Mouse (Mus musculus): ENCODE measurements around the gene Ankrd24.

Gene Ankrd24

DNA sequence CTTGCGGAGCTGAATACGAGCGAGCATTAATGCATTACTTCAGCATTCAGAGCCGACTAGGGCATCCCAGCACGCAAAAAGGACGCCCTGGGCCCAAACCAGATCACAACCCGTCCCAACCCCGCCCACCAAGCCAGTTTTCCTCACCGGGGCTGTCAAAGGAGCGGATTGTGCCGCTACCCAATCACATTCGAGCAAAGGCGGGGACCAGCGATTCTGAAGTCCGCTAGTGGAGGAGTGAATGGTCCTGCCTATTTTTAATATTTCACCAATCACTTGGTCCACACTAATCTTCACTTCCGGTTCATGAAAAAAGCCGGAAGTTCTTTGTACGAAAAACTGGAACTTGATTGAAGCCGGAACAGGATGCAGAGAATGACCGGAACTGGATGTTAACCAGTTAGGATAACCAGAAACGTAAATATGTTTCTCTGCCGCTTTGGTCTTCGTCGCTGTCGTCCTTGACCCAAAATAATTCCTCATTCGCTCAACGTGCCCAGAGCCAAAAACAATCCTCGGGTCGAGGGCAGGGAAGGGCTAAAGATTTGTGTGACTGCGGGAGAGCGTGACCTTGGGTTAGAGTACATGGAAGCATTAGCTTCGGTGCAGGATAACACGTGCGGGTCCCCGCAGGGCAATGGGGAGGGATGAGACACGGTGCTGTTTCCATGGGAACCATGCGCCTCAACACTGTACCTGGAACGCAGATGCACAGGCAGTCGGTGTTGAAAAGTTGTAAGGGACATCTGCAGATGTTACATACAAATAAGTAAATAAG, 22.2 kb upstream of the Ankrd24 start, which contains the start of gene BC025920:
Gene BC025920, plus strand, starts transcription at position 297 of the 778 bp plus-strand sequence.
- peak; percentile 96 to 98 for DNase-seq

DNA sequence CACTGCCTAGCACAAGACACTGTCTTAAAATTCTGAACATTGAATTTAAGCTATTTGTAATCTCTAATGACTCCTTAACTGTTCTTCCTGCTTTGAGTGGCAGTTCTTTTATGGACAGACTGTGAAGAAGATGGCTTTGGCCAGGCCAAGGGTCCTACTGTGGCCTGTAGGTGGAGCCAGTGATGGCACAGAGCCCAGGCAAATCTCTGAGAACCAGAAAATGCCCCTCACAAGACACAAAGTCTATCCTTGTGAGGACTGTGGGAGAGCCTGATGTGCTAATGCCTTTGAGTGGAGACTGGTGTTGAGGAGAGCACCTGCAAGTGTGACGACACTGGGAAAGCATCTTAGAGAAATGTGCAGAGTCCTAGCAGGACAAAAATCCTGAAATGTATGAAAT, 20.0 kb upstream of the Ankrd24 start:
- DNase-seq: peak in 1 of 2 experiments; percentile 32

DNA sequence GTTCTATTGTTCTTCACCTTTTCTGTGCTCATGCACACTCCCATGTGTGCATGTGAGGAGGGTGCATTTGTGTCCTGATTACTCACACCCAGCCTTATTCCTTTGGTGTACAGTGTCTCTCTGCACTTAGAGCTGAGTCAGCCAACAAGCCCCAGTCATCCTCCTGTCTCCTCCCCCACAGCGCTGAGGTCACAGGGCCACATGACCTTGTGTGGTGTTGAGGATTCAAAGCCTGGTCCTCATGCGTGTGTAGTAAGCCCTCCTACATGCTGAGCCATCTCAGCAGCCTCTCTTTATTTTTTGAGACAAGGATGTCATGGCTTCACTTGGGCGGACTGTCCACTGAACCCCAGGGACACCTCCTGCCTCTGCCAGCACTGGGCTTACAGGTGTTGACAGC, 15.6 kb upstream of the Ankrd24 start:
- DNase-seq: no peak

DNA sequence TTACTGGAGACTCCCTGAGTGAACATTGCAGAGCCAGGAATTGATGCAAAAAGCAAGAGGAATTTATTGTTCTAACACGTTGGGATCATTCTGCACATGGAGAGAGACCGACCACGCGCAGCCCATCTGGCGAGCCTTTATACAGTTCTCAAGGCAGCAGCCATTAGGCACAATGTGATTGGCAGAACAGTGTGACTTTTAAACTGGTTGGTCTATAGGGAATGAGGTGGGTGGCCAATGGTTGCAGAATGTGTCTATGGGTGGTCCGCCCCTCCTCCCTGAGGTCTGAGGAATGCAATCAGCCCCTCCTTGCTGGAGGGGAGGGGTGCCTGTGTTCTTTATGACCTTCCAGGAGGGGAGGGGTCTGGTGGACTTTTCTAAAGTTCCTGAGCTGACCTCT, 12.9 kb upstream of the Ankrd24 start:
- DNase-seq: no peak

DNA sequence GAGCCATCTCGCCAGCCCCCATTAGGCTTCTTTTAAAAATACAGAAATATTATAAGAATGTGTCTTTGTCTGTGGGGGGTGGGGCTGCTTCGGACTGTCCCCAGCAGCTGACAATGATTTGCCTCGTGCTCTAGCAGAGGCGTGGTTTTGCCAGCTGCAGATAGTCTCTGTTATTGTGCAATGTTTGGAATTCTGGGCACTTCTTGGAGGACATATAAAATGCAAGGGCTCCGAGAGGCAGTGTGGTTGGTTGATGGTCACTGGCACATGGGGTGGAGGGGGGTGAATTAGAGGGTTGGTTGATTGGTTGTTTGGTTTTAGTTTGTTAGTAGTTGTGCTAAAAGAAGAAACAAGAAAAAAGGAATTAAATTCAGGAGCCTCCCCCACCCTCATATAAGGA, 8.4 kb upstream of the Ankrd24 start:
- no peak for DNase-seq

DNA sequence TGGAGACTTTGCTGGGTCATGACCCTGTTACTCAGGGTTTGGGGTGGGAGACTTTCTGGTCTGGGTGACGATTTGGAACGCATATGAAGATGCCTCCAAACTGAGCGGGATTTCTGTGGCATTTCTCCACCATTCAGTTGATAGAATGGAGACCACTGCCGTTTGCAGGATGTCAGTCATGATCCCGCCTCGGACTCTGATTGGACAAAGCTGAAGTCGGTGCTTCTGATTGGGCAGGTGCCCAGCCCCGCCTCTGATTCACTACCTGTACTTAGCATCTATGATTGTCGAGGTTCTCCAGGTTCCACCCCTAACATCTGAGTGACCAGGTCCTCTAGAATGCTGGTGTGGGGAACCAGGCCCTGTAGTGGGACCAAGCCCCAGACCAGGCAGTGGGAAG, 7.6 kb upstream of the Ankrd24 start:
- no peak for DNase-seq

DNA sequence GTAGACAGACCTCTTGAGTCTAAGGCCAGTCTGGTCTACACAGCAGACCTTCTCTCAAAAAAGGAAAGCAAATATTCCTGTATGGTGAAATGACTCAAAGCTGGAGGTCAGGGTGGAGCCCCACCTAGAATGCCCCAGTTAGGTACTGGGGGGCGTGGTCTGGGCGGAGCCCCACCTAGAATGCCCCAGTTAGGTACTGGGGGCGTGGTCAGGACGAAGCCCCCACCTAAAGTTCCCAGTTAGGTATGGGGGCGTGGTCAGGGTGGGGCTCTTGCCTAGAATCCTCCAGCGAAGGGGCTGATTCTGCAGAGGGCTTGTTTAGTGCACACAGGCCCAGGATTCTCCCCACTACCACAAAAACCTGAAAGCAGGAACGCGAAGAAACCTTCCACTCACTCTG, 4.9 kb upstream of the Ankrd24 start:
- no peak for DNase-seq

DNA sequence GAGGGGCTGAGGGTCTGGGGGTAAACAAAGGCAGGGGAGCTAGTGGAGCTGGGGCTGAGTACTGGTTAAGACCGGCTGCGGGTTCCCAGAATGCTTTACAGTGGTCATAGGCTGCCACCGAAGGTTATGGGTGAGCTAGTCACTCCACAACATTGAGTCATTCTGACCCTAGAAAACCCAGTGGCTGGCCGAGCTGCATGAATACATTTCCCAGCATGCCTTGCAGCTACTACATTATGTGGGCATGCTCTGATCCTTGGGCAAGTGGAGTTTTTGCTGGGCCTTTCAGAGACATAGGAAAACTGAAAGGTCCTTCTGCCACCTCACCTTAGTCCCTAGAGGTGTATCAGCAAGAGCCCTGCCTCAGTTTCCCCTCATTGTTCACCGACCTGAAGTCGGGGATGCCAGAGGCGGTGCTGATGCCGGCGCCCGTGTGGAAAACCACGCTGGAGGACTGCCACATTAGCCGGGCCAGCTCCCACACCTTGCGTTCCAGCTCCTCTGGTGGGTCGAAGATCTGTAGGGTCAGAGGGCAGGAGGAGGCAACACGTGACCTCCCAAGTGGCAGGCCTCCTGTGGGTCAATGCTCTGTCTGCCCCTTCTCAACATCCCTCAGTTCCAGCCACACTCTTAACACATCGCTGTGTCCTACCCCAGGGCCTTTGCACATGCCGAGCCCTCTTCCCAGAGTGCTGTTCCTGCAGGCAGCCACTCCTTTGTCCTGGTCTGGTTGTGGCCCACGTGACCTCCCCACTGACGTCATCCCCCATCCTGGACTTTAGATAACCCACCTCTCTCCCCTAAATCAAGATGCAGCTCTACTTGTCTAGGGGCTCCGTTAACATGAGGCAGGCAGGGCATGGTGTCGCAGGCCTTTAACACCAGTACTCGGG, 2.0 kb upstream of the Ankrd24 start:
- DNase-seq: no peak

DNA sequence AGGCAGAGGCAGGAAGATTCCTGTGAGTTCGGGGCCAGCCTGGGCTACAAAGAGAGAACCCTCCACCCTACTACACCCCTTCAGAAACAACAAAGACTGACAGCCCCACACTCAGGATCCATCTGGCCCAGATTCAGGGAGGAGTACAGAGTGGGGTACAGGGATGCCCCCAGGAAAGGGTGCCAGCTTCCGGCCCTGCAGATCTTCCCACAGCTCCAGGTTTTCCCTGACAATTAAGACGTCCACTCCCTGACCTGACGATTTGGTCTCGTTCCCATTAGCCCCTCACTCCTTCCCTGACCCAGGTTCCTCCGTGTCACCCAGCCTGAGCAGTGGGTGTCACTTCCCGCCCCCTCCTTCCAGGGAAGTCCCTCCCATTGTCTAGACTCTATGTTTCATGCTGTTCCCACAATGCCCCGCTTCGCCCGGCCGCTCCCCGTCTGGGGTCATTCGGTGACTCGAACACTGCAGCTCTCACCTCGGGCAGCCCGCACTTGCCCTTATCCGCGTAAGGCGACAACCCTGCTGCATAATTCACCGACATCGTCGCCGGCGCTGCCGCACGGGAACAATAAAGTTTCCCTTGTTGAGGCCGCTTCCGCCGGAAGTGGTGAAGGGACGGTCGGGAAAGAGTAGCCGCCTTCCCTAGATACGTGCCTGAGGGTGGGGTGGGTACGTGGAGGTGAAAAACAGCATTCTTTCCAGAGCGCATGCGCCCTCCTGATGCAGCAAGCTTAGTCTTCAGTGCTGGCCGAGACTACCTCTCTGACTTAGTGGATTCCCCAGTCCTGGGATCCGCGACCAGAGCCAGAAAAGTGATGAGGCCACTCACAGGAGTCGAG, 1.1 kb upstream of the Ankrd24 start, which contains the start of gene Sirt6:
Gene Sirt6, minus strand, starts transcription at position 804 of the 842 bp plus-strand sequence.
- DNase-seq: peak; percentile 94 to 96

DNA sequence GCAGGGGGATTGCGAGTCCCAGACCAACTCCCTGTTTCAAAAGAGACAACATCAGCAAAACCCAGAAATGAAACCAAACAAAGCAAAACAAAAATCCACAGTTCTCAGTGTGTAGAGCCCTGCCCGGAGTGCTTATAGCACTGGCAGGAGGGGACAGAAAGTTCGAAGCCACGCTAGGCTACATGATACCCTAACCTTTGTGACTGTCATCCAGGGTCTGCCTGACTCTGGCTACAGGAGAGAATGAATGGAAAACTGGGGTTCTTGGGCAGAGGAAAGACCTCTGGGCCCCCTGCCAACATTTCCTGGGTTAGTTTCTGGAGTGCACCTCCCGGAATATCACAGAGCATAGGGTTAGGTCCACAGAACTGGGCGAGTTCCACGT, 512 bp upstream of the Ankrd24 start:
- DNase-seq: peak in 1 of 2 experiments; percentile 48

DNA sequence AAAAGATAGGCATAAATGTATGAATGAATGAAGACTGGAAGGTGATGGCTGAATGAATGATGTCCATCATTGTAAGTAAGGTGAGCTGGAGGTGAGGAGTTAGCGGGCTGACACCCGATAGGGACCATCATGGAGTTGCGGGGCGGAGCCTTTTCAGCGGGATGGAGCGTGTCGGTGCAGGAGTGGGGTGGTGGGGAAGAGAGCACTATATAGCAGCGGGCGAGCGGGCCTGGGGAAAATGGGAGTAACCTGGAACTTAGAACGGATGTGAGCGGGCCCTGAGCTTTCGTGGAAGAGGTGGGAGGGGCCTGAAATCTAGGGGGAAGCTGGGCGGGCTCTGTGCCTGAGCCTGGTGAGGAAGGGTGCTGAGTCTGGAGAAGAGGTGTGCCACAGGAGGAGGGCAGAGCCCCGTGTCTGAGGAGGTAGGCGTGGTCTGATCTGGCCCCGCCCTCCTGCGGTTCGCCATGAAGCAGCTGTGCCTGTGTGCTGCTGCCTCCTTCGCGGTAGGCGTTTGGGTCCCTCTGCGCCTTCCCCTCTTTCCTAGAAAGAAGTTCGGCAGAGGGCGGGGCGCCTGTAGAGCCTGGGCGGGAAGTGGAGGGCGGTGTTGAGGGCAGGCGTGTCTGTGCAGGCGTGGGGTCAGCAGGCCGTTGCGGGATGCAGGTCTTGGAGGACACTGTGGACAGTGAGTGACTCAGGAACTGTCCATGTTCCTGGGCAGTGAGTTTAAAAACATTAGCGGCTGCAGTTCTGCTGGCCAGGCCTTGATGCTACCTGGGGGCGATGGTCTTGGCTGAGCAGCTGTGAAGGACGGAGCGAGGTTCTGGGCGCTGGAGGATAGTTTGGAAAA, 5.1 kb downstream of the Ankrd24 start:
- DNase-seq: peak; percentile 90 to 94

DNA sequence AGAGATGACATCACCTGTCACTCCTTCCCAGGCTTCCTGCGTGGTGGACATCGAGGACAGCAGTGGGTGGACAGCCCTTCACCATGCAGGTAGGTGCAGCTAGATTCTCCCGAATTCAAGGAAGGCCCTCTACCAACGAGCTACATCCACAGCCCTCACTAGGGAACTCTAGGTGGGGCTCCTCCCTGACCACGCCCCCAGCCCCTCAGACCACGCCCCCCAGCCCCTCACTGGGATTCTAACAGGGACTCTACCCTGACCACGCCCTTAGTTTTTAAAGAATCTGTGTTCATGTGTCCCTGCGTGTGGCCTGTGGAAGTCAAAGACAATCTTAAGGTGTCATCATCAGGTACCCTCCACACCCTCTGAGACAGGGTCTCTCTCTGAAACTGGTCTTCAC, 8.0 kb downstream of the Ankrd24 start:
- DNase-seq: no peak

DNA sequence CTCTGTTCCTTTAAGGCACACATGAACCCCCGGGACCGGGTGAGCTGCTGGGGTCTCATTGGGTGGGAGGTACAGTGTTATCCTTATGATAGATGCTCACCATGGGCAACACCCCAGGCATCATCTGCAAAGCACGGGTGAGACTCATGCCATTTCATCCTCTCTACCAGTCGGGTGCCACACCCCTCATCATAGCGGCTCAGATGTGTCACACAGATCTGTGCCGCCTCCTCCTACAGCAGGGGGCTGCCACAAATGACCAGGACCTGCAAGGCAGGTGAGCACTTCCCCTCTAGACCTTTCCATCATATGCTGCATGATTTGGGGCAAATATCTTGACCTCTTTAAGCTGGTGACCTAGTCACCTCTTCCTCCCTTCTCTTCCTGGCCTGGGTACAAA, 9.8 kb downstream of the Ankrd24 start:
- no peak for DNase-seq

DNA sequence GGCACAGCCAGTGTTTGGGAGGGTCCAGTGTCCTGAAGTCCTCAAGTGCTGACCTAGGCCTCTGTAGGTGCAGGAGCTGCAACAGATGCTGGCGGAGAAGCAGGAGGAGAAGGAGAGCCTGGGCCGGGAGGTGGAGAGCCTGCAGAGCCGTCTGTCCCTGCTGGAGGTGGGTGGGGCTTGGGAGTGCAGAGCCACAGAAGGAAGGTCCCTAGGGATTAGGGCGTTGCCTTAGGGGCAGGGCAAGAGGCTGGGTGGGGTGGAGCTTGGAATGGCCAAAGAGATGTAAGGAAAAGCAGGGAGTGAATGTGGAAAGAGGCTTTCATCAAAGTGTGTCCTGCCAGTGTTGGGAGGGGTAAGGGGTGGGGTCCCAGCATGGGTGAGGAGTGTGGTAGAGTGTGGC, 12.5 kb downstream of the Ankrd24 start:
- DNase-seq: peak in 1 of 2 experiments; percentile 25

DNA sequence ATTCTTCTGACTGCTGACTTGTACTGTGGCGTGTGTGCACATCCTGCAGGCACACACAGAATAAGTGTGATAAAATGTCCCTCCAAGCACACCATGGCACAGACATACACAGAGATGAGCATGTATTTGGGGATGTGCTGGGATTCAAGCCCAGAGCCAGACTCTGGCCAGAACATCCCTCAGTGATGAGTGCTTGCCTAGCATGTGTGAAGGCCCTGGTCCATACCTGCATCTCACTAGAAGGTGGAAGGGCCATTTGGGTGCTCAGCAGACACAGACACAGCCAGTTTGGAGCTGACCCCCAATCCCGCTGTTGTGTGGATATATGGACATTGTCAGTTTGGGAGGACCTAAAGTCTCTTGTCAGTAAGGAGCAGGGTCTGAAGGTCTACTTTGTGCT, 13.2 kb downstream of the Ankrd24 start:
- no peak for DNase-seq

DNA sequence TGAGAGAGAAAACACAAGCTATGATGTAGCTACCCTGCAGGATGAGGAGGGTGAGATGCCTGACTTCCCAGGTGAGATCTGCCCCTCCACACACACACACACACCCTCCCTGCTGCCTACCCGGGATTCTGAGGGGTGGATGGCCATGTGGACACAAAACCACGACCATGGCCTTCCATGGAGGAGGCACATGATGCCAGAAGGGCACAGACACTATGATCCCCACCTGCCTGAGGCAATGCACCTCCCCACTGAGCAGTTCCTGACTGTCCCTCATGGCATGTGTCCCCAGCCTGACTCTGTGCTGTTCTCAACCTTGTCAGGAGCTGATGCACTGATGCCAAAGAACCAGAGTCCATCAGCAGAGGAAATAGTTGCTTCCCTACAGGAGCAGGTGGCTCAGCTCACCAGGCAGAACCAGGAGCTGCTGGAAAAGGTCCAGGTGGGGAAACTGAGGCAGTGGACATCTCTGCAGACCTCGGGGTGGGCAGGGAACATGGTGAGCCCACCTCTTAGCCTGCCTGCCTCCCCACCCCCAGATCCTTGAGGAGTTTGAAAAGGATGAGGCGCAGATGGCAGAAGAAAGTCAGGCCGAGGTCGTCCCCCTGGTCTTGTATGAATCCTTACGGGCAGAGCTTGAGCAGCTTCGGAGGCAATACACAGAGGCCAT, 13.8 kb downstream of the Ankrd24 start:
- DNase-seq: no peak

DNA sequence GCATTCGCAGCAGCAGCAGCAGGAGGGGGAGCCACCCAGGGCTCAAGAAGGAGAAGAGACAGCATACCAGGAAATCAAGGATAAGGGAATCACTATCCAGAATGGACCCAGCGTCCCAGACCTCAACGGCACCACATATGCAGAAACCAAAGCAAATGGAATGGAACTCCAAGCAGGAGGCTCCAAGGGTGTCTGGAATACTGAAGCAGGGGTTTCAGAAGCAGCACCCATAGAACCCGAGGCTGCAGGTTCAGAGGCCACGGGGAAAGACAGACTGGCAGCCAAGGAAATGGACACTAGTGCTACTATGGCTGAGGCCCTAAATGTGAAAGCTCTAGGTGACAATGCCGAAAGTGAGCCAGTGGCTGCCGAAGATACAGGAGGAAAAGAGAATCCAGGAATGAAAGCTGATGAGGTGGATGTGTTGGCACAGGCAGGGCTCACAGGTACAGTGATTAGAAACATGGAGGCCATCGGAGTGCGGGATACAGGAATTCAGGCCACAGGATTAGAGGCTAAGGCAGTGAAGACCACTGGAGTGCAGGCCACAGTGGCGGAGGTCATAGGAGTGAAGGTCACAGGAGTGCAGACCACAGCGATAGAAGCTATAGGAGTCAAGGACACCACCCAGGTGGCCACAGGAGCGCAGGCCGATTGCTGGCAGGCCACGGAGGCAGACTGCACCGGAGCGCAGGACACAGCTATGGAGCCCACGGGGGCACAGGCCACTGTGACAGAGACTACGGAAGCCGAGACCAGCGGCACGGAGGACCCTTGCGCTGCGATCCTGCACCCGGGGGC, 14.5 kb downstream of the Ankrd24 start:
- no peak for DNase-seq

DNA sequence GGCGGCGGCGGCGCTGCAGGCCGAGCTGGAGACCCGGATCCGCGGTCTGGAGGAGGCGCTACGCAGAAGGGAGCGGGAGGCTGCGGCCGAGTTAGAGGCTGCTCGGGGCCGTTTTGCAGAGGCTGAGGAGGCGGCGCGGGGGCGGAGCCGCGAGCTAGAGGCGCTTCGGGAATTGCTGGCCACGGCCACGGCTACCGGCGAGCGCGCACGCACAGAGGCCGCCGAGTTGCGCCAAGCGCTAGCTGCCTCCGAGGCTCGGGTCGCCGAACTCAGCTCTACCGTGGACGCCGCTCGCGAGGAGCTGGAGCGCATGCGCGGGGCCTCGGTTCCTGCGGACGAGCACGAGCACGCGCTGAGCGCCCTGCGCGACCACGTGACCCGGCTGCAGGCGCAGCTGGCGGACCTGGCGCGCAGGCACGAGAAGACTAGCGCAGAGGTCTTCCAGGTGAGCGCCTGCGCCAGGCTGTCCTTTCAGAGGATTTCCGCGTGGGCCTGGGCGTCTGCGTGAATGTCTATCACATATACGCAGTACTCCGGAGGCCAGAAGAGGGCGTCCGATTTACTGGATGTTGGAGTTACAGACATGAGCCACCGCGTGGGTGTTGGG, 15.2 kb downstream of the Ankrd24 start:
- DNase-seq: peak; percentile 97 to 98

DNA sequence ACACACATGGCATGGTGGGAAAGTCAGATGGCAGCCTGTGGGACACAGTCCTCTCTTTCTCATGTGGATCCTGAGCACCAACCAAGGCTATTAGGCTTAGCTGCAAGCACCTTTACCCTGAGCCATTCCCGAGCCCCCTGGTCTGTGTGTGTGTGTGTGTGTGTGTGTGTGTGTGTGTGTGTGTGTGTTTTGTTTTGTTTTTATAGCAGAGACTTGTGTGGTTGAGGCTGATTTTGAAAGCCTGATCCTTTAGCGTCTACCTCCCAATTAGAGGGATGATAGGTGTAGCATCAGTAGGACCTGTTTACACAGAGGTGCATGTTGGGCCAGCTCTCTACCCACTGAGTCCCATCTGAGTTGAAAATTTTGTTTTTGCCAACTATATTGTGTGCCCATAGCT, 15.8 kb downstream of the Ankrd24 start:
- no peak for DNase-seq

DNA sequence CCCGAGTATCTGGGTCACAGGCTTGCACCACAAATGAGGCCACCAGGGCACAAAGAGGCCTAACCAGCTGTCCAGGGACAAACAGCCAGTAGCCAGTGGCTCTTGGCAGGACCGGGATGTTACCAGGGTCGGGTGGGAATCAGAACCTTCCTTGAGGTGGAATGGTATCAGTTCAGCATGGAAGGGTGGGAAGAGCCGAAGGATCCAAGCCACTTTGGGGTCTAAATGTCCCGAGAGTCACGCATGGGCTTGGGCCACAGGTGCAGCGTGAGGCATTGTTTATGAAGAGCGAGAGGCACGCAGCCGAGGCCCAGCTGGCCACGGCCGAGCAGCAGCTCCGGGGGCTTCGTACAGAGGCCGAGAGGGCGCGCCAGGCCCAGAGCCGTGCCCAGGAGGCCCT, 16.4 kb downstream of the Ankrd24 start:
- no peak for DNase-seq

All from kidney, postnatal 36 days (tissue).